Mouse (Mus musculus) spleen, embryonic (tissue): ENCODE measurements around the gene Cd2bp2.

Experiments
- CTCF ChIA-PET: fragments of 350-600 bp; sonication (Branson Sonifier 250); formaldehyde crosslinking; loops from one replicate; lab custom pipeline; 2022; lab: Charles Lee

The Cd2bp2 gene

DNA sequence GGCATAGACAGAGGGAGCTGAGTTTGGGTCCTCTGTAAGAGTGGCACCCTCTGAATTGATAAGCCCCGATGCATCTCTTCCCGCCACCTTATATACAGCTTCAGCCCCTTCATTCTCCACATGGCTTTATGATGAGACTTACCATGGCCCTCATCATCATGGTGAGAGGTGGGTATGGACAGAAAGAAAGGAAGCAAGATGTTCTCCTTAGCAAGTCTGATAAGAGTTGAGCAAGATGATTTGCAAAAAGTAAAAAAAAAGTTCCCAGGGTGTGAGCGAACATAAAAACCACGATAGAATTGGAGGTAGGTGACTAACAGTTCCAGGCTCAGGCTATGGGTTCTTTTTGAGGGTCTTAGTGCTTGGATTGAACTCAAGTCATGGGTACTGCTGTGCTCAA is 22.8 kb upstream of the Cd2bp2 start:
- CTCF ChIA-PET: interaction anchor here (0.6 to 0.7 kb wide), 2 partner anchors 8 to 202 kb away, joined by 9 to 14 read pairs; partner anchors contain the start of gene Pagr1b

DNA sequence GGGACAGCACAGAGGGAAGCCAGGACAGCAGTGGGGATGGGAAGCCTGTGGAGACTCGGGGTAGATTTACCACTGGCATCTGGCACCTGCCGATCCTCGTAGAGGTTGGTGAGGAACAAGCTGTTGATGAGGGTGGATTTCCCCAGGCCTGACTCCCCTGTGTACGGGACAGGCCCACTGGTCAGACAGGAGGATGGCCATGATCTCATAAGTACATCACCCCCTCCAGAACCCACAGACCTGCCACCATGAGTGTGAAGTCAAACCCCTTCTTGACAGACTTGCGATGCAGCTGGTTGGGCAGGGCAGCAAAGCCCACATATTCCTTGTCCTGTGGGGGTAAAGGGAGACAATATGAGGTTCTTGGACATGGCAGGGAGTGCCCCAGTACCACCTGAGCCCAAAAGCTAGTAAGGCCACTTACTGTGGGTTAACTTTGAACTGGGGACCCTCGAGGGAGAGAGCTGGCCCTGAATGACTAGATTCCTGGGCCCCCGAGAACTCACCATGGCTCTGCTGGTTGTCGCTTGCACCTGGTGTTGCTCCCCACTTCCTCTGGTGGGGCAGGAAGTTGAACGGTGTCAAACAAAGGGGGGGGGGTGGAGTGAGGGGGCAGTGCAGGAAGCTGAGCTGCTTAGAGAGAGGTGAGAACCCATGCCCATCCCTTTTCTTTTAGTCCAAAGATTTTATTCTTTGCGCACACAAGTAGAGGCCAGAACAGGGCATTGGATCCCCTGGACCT is 22.2 kb upstream of the Cd2bp2 start:
- CTCF ChIA-PET: interaction anchor here (0.6 kb wide), 2 partner anchors 8 to 174 kb away, joined by 3 to 9 read pairs; no protein-coding TSS in a partner anchor

DNA sequence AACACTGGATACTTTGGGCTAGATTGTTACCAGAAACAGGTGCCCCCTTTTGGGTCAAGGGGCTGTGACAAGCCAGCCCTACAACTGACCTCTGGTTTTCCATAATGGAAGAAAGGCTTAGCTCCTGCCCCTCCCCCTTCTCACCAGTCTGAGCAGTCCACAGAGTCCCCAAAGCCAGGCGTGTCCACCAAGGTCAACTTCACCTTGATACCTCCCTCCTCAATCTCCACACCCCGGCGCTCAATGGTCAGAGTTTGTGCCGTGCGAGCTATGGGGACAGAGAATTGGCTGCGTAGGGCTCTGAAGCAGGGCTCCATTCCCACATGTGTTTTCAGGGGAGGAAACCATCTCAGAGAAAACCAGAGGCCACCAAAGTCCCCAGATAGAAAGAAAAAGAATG is 21.6 kb upstream of the Cd2bp2 start:
- CTCF ChIA-PET: interaction anchor here (0.6 kb wide), 3 partner anchors 8 to 174 kb away, joined by 3 read pairs; no protein-coding TSS in a partner anchor

DNA sequence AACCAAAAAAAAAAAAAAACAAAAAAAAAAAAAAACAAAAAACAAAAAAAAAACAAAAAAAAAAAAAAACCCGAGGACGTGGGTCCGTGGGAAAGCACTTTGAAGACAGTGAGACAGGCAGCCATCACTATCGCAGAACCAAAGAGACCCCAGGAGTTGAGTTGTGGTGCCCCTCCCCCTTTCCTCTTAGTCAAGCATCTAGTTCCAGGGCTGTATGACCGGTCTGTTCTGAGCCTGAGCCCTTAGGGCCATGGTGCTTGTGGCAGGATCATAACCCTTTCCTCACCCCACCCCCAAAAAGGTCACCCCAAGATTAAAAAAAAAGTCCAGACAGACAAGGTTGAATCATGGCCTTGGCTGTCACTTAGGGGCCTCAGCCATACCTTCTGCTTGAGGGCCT is 20.5 kb upstream of the Cd2bp2 start:
- CTCF ChIA-PET: no interaction called here

DNA sequence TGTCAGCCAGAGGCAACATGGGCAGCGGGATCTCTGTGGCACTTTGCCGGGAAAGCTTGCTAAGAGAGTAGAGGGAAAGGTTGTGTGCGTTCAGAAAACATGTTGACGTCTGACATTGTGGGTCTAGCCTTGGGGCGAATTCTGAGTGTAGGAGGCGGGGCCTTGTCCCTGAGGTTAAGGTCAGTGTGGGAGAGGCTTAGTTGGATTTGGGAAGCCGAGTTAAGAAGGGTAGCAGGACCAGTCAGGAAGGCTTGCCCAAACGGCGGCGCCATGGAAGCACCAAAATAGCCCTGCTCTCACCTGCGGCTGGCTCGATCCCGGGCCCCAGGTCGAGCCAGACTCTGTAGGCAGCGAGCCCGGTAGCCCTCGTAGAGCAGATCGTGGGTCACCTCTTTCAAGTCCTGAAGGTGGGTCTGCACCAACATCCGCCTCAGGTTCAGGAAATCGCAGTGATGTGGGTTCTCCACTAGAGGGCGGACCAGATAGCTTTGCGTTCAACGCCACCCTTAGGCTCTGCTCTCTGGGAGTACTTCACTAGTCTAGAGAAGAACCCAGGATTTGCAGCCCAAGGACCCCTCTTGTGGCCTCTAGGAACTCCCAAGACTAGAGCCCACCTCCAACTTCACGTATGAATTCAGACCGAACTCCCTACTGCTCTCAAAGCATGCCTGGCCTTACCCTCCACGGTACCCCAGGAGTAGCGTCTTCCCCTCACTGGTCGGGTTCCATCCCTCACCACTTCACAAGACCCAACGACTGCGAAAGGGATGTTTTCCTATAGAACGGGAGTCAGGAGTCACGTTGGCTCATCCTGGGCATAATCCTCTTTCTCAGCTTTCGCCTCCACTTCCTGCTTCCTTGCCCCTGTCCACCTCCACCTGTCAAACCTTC is 19.4 kb upstream of the Cd2bp2 start:
- CTCF ChIA-PET: no interaction called here

DNA sequence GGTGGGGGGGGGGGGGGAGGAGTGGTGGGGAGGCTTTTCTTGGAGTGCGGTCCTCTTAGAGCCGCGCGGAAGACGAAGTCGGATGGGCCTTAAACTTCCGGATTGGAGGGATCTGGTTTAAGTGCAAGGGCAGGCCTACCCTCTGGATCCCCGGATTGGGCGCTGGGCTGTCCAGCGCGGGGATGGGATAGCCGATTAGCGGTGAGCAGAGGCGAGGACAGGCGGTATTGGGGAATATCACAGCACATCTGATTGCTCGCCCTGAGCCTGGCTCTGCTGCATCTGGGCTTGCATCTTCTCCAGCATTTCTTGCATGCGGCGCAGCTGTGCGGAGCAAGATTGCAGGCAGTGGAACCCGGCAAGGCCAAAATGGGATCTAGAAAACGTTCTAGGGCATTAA is 18.7 kb upstream of the Cd2bp2 start:
- CTCF ChIA-PET: interaction anchor here (0.7 to 1.1 kb wide), 2 partner anchors 13 to 104 kb away, joined by 6 to 10 read pairs; no protein-coding TSS in a partner anchor

DNA sequence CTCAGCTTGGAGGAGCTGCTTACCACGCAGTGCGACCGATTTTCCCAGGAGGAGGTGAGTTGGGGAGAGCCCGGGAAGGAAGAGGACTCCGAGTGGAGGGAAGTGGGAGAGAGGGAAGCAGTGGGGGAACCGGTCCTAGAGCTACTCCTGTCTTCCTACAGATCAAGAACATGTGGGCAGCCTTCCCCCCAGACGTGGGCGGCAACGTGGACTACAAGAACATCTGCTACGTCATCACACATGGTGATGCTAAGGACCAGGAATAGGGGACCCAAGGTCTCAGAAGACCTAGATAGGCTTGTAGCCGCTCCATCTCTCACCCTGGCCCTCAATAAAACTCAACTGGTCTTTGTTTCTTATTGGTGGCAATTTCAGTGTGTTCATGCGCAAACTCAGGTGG is 18.1 kb upstream of the Cd2bp2 start:
- CTCF ChIA-PET: interaction anchor here (0.7 to 1.1 kb wide), 3 partner anchors 14 to 103 kb away, joined by 3 to 10 read pairs (median 6); no protein-coding TSS in a partner anchor

DNA sequence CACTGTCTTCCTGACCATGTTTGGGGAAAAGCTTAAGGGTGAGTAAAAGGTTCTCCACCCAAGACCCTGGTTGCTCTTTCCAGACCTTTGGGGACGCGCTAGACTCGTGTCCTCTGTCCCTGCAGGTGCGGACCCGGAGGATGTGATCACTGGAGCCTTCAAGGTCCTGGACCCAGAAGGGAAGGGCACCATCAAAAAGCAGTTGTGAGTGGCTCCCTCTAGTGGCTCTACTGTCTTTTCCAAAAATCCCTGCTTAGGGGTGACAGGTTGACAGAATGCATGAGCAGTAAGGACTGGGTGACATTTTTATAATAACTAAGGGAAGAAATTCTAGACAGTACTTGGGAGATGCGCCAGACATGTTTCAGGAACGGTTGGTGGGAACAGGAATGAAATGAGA is 17.6 kb upstream of the Cd2bp2 start:
- CTCF ChIA-PET: interaction anchor here (0.7 to 1.1 kb wide), 3 partner anchors 14 to 90 kb away, joined by 3 to 6 read pairs (median 4); no protein-coding TSS in a partner anchor

DNA sequence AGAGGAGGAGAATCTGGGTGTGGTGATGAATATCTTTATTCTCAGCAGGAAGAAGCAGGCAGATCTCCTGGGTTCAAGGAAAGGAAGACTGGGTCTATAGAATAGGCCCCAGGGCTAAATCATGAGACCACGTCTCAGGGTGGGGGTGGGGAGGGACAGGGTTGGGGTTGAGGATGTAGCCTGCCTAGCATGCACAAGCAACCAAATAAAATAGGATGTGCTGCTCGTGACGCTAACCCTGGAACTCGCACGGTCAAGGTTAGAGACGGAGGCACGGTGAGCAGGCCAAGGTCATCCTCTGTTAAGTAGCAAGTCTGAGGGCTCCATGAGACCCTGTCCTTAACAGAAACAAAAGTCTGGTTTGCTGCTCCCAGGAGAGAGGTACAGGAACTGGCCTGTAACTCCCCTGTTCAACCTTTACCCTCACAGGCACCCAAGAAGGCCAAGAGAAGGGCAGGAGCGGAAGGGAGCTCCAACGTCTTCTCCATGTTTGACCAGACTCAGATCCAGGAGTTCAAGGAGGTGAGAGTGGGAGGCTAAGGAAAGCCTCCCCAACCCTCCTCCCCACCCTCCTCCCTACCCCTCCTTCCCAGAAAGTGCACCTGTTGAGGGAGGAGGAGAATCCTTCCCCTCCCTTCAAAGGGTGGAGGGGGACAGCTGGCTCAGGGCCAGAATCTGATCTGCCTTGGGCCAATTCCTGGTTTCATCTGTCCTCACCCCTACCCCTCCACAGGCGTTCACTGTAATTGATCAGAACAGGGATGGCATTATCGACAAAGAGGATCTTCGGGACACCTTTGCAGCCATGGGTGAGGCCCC is 16.8 kb upstream of the Cd2bp2 start:
- CTCF ChIA-PET: interaction anchor here (0.5 to 1.1 kb wide), 3 partner anchors 28 to 91 kb away, joined by 3 to 4 read pairs (median 3); no protein-coding TSS in a partner anchor

DNA sequence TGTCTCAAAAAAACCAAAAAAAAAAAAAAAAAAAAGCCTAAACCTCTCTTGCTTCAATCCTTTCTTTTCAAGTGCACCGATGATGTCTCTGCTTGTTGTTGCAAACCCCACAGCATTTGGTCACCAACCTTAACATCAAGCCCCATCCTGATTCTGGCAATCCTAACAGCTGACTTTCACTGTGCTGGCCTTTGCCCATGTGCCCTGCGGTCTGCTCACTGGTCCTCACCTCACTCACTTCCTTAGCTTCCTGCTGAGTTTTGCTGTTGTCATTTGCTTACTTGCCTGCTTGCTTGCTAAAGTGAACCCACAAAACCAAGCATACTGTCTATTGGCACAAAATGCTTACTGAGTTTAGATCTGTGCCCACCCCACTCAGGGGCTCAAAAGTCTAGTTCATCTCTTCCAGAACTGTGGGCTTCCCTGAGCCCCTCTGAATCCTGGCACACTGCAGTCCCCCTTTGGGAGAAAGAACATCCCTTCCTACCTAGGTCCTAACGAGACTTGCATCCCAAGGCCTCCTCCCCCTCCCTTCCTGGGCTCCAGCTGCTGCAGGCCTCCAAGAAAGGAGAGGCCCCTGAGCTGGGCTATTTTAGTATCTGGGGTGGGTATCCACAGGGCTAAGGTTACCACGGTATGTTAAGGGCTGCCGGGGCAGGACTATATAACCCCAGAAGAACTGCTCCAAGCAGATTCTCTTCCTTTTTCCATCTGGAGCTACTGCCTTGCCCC is 15.3 kb upstream of the Cd2bp2 start:
- CTCF ChIA-PET: interaction anchor here (0.6 kb wide), 1 partner anchor 715 kb away, joined by 3 read pairs; no protein-coding TSS in a partner anchor

DNA sequence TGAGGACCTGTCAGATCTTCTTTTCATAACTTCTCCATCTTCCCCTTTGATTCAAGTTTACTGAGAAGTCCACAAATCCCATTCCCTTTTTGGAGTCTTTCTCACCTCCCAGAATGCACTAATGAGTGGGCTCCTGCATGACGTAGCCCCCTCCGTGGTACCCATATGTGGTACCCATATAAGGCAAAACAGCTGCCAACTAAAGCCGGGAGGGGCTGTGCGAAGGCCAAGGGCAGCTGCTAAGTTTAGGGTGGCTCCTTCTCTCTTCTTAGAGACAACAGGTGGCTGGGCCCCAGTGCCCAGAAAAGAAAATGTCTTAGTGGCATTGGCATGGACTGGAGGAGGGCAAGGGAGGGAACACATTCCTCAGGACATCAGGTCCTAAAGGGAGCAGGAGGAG is 14.4 kb upstream of the Cd2bp2 start:
- CTCF ChIA-PET: interaction anchor here (0.6 kb wide), 1 partner anchor 867 kb away, joined by 4 read pairs; no protein-coding TSS in a partner anchor

DNA sequence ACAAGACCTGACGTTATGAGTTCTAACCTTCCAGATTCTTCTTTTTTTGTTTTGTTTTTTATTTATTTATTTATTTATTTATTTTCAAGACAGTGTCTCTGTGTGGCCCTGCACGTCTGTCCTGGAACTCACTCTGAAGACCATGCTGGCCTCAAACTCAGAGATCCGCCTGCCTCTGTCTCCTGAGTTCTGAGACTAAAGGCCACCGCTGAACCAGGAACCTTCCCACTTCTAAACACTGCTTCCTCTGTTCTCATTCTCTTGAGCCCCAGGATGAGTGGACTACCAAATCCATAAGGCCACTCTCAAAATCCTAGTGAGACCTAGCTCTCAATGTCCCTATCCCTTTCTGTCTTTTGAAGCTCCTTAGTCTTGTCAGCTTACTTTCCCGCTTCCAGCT is 14.0 kb upstream of the Cd2bp2 start:
- CTCF ChIA-PET: interaction anchor here (0.5 kb wide), 1 partner anchor 185 kb away, joined by 4 read pairs; no protein-coding TSS in a partner anchor

DNA sequence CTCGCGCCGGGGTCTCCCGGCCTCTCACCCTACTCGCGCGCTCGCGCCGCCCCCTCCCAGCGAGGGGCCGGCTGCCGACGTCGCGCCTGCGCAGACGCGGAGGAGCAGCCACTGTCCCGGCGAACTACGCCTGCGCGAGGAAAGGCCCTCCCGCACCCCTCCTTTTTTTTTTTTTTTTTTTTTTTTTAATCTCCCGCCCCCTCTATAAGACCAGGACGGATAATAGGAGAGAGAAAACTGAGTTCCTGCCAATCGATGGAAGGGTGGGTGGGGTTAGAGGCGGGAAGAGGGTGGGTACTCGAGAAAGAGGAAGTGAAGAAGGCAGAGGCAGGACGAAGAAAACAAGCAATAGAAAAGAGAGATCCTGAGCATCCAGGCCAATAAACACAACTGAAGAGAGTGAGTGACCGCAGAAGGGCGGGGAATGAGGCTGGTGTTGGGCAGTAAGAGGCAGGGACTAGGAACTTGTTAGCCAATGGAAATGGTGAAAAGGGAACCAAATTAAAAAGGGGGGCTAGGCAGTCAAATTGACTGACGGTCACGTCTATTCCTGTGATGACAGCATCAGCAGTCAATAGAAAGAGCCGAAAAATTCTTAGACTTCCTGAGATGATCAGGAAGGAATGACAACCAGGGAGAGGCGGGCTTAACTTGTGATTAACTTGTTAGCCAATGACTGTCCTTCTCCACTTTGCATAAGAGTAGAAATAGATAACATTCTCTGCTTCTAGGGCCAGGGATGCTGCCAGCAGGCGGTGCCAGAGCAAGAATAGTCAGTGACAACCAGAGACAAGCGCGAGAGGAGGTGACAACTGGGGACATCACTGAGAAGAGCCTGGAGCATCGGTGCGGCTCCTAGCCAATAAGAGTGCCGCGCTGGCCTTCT is 12.9 kb upstream of the Cd2bp2 start, which contains the start of gene Mylpf:
Mylpf (plus strand) TSS at position 338 of the 886 bp plus-strand sequence.
- CTCF ChIA-PET: no interaction called here

DNA sequence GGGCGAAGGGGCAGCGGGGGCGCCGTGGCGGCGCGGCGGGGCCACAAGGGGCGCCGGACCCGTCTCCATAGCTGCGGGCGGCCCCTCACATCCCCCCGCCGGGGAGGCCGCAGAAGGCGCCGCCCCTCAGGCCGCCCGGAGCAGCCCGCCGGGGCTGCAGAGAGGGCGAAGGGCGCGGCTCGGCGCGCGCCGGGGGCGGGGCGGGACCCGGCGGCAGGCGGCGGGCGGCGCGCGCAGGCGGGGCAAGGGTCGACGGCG is 12.4 kb upstream of the Cd2bp2 start, which contains the start of gene Tbc1d10b:
Tbc1d10b (minus strand) TSS at position 174 of the 258 bp plus-strand sequence.
- CTCF ChIA-PET: no interaction called here

DNA sequence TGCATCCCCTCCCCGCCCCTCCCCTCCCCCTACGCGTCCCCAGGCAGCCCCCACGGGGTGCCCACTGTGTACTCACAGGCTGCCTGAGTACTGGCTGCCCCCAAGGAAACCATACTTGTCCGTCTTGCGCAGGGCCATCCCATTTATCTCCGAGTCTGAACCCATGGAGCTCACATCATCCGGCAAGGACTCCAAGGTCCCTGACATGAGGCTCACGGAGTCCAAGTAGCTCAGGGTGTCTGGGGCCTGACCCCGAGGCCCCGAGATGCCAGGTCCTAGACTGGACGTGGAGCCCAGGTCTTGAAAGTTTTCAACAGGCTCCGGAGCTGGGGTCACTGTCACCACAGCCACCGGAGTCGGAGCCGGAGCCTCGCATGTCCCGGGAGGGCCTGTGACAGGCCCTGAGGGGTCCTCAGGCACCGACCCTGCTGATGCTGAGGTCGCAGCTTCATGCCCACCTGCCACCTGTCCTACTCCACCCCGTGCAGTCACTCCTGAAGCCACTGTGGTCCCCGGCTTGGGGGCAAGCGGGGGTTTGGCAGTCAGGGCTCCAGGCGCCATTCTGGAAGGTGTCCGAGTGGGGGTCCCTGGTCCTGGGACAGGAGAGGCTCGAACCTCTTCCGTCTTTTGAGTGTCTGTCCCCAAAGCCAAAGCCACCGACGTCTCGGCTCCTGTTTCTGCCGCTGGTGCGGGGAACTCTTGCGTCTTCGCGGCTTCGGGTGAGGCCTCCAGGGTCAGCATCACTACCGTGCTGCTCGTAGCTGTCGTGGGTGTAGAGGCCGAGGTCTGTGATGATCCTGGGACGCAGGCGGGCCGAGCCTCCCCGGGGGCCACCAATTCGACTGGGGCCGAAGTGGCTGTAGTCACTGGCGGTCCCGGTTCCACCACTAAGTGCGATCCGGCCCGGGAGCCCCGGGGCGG is 11.8 kb upstream of the Cd2bp2 start:
- CTCF ChIA-PET: no interaction called here

DNA sequence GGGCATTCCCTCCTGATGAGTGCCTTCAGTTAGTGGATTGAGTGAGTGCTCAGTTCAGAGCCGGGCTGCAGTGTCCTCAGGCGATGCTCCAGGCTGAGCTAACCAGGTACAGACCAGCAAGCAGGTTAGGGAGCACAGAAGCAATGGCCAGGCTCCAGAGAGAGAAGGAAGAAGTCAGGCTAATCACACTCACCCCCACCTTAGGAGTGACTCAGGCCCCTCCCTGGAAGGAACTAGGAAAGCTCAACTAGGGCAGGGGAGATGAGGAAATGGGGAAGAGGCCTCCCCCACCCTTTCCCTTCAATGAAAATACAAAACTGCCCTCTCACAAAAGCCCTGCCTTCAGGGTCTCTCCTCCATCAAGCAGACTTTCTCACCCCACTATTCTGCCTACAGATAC is 10.8 kb upstream of the Cd2bp2 start:
- CTCF ChIA-PET: no interaction called here

DNA sequence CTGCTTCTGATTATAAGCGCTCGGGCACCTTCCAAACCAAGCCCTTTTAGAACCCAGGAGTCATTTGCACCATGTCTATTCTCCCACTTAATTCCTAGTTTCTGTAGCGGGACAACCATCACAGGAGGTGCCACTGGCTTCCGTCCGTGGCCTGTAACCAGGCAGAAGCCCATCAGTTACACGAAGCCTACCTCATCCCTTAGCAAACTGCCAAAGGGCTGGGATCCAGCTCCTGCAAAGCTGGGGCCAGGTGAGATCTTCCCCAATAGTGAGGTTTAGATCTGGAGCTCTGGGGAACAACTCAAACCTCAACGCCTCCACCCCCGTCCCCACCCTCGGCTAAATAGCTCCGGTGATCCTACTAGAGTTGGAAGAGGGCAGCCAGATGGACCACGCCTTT is 634 bp upstream of the Cd2bp2 start:
- CTCF ChIA-PET: no interaction called here

DNA sequence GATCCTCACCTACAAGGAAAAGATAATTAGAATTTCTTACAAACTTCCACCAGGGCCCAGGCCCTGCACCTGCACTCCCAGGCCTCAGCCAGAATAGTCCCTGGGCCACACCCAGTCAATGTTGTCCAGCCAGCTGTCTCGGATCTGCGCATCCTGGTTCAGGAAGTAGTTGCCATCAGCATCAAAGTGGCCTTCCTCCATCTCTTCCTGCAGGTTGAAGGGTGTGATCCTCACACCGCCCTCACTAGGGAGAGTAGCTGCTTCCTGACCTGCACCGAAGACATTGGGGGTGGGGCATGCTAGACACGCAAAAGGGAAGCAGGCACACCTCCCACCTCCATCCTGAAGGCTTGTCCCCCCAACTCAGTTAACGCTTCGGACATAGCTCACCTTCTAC is 1.2 kb downstream of the Cd2bp2 start:
- CTCF ChIA-PET: no interaction called here
